Mouse (Mus musculus) midbrain, postnatal 0 days (tissue): Measurements from ENCODE around the gene Coa7. TPM values are rescaled to one million over a fixed set of nuclear protein-coding genes. Genes with fewer than 3 reads are reported as not detected.
"Not testable (repeated sequence)": the region's sequence is repeated elsewhere in the genome, so short reads cannot be mapped to it uniquely, and the experiment has no call there.

Experiments
- ATAC-seq: fragments of 200-750 bp; cut with Nextera tagmentation; 2 replicates; pipeline ENCODE4 v1.8.0; 2017; ENCODE audit warnings: moderate number of reproducible peaks, mild to moderate bottlenecking, moderate TSS enrichment, moderate library complexity; ENCODE audit not compliant: low FRiP score
- DNase-seq: peaks from one replicate; pipeline ENCODE4 v3.0.0-alpha.2; 2015; ENCODE audit warnings: low spot score
- H3K27ac ChIP-seq: fragments of 300-500 bp; sonication (generic); 2 replicates; pipeline ENCODE4 v1.5.1; 2014; ENCODE audit warnings: low read depth, mild to moderate bottlenecking, low read length, mixed read lengths
- H3K27me3 ChIP-seq: fragments of 300-500 bp; sonication (generic); 2 replicates; pipeline ENCODE4 v1.6.1; 2014; ENCODE audit warnings: low read length, control low read depth, mixed read lengths; ENCODE audit not compliant: insufficient read depth
- H3K36me3 ChIP-seq: fragments of 300-500 bp; sonication (generic); 2 replicates; pipeline ENCODE4 v1.6.1; 2014; ENCODE audit warnings: low read length, control low read depth, mixed read lengths; ENCODE audit not compliant: insufficient read depth
- H3K4me1 ChIP-seq: fragments of 300-500 bp; sonication (generic); 2 replicates; pipeline ENCODE4 v1.6.1; 2014; ENCODE audit warnings: mild to moderate bottlenecking, control low read depth, antibody characterized with exemption, low read length, mixed read lengths; ENCODE audit not compliant: insufficient read depth
- H3K4me2 ChIP-seq: fragments of 300-500 bp; sonication (generic); 2 replicates; pipeline ENCODE4 v1.6.1; 2014; ENCODE audit warnings: low read depth, mild to moderate bottlenecking, low read length, mixed read lengths; ENCODE audit not compliant: poor library complexity, severe bottlenecking
- H3K4me3 ChIP-seq: fragments of 300-500 bp; sonication (generic); 2 replicates; pipeline ENCODE4 v1.5.1; 2014; ENCODE audit warnings: low read depth, mild to moderate bottlenecking, low read length, moderate library complexity
- H3K9ac ChIP-seq: fragments of 300-500 bp; sonication (generic); replicated peaks from 2 replicates; pipeline ENCODE4 v1.6.1; 2014; ENCODE audit warnings: mild to moderate bottlenecking, low read length, moderate library complexity, mixed read lengths; ENCODE audit not compliant: poor library complexity, severe bottlenecking
- H3K9me3 ChIP-seq: fragments of 300-500 bp; sonication (generic); 2 replicates; pipeline ENCODE4 v1.6.1; 2016; ENCODE audit warnings: low read length, control low read depth
- CTCF ChIP-seq: IDR thresholded peaks from 2 replicates; pipeline ENCODE4 v1.5.1; 2016; ENCODE audit warnings: antibody characterized with exemption, mild to moderate bottlenecking
- WGBS: fragments of 180-500 bp; shearing (Covaris S2); extraction: QIAGEN DNeasy Blood & Tissue Kit; methylation state at CpG from one replicate; pipeline ENCODE4 v1.1.7; 2014; 5-methylcytosine and 5-hydroxymethylcytosine counted together
- polyA plus RNA-seq: library from polyadenylated mRNA; unstranded; fragments of >200 nt; fragmentation: Nextera tagmentation; extraction: Ambion mirVana; gene quantifications from 2 replicates; pipeline ENCODE4 v1.2.1, GENCODE M21; 2015
- total RNA-seq: library from RNA; depleted of rRNA; stranded (reverse); fragments of >200 nt; gene quantifications from 2 replicates; pipeline ENCODE4 v1.2.3, GENCODE M21; 2014

Gene Coa7
- total and polyA plus RNA-seq, 2 experiments from 2014 or later: 59.5 to 59.6 TPM

DNA sequence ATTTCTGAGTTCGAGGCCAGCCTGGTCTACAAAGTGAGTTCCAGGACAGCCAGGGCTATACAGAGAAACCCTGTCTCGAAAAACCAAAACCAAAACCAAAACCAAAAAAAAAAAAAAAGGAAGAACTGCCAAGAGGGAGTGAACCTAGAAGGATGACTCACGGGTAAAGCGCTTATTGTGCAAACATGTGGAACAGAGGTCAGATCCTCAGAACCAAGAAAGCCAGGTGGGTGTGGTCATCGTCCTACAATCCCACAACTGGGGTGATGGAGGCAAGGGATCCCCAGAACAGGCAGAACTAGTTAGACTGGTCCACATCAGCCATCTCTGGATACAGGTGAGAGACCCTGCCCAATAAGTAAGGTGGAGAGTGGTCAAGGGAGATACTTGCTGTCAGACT, 19.2 kb downstream of the Coa7 start:
- Histone ChIP-seq H3K4me2 (no peak overlapping the region), H3K36me3 (no peaks in the 10 kb centered on the region)

GRCm38 (mm10) chr4:108348256-108348875, 20.4 kb downstream of the Coa7 start:
- Histone ChIP-seq H3K9ac (no peak overlapping the region), H3K27ac (no peak overlapping the region), H3K4me1 (no peaks in the 10 kb centered on the region), H3K9me3 (no peaks in the 10 kb centered on the region), H3K27me3 (no peaks in the 10 kb centered on the region), H3K4me2 (no peak overlapping the region), H3K4me3 (no peak overlapping the region), H3K36me3 (no peaks in the 10 kb centered on the region)
- DNase-seq (no peak), ATAC-seq (no peak)
- no peak for TF ChIP-seq CTCF
- 69% methylated on average over 5 of the region's 5 CpGs for WGBS

More for the DNA sequence above, 19.2 kb downstream of the Coa7 start:
- no peak for TF ChIP-seq CTCF
- Histone ChIP-seq H3K27ac (no peak overlapping the region), H3K4me1 (no peaks in the 10 kb centered on the region), H3K4me3 (no peak overlapping the region), H3K9me3 (no peaks in the 10 kb centered on the region), H3K9ac (no peak overlapping the region), H3K27me3 (no peaks in the 10 kb centered on the region)
- no peak for ATAC-seq
- DNase-seq: no peak
- WGBS: 91% methylated on average over 4 of the region's 5 CpGs

DNA sequence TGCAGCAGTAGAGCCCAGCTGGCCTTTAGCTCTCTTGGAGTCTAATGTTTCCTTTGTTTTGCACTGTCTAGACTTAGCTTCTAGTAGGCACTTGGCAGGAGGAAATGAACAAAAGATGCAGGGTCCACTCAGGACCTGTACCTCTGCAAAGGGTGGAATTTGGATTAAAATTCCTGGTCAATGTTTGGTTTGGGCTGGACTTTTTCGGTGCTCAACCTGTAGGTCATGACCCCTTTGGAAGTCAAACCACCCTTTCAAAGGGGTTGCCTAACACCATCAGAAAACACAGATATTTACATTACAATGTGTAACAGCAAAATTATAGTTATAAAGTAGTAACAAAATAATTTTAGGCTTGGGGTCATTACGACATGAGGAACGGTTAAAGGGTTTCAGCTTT, 21.1 kb downstream of the Coa7 start:
- no peak for ATAC-seq
- Histone ChIP-seq H3K27me3 (no peaks in the 10 kb centered on the region), H3K4me2 (no peak overlapping the region), H3K4me1 (no peaks in the 10 kb centered on the region), H3K4me3 (no peak overlapping the region), H3K27ac (no peak overlapping the region), H3K9ac (no peak overlapping the region), H3K36me3 (no peaks in the 10 kb centered on the region), H3K9me3 (no peaks in the 10 kb centered on the region)
- DNase-seq: no peak
- 81% methylated on average over 3 of the region's 3 CpGs for WGBS
- TF ChIP-seq CTCF: no peak

DNA sequence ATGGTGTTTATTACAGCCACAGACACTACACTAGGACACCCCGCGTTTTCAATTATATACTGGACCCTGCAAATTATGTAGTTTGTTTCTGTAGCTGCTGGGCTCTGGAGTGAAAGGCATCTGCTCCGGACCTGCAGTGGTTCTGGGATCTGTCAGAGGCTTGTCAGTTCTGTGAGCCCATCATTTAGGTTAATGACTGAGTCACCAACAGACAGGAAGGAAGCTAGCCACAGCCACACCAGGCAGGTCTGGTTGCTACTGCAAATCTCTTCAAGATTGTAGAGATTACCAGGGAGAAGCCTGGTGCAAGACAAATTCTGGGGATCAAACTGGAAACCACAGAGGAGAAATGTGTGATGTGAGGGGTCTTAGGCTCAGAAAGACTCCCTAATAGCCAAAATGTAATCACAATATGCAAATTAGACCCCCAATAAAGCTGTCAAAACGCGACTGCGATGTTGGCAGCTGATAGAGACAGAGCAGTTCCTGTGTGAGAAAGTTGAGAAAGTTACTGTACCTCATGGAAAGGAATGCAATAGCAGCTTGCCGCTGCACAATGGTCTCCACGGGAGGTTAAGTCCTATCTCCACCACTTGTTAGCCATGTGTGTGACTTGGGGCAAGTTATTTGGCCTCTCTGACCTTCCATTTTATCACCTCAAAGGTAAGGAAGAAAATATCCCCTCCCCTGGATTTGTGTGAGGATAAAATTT, 22.1 kb downstream of the Coa7 start:
- H3K4me2 ChIP-seq: no peak overlapping the region

DNA sequence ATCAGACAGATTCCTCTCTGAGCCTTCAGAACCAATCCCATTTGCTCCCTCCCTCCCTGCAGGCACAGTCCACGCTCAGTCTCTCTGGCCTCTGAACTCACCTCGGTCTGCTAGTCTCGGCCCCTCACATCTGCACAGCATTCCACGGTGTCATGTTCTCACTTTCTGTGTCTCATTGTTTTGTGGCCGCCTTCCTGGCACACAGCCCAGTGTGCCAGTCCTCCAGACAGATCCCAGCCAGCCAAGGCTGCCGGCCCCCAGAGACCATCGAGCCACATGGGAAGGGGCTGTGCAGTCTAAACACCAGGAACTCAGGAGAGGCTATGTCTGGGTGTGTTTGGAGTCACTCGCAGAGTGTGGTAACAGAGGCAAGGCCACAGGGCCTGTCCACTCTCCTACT, 22.9 kb downstream of the Coa7 start:
- no peak overlapping the region for H3K27ac ChIP-seq
- no peak for ATAC-seq
- H3K27me3 ChIP-seq: no peaks in the 10 kb centered on the region

More for the DNA sequence above, 22.1 kb downstream of the Coa7 start:
- no peaks in the 10 kb centered on the region for H3K27me3 ChIP-seq
- H3K27ac ChIP-seq: no peak overlapping the region
- no peaks in the 10 kb centered on the region for H3K36me3 ChIP-seq
- TF ChIP-seq CTCF: no peak
- no peaks in the 10 kb centered on the region for H3K4me1 ChIP-seq
- H3K9ac ChIP-seq: no peak overlapping the region
- 50% methylated on average over 8 of the region's 8 CpGs for WGBS
- ATAC-seq (no peak), DNase-seq (no peak)
- H3K4me3 ChIP-seq: no peak overlapping the region
- no peaks in the 10 kb centered on the region for H3K9me3 ChIP-seq

DNA sequence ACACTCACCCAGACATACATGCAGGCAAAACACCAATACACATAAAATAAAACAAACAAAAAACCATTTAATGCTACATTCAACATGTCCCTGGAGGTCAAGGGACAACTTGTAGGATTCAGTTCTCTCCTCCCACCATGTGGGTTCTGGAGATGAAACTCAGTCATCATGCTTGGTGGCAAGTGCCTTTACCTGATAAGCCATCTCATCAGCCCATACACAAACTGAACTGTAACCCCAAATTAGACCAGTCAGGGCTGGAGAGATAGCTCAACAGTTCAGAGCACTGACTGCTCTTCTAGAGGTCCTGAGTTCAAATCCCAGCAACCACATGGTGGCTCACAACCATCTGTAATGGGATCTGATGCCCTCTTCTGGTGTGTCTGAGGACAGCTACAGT, 25.7 kb downstream of the Coa7 start:
- H3K4me3 ChIP-seq, H3K27me3 ChIP-seq, H3K36me3 ChIP-seq, H3K4me2 ChIP-seq, H3K4me1 ChIP-seq, ATAC-seq, DNase-seq, H3K9me3 ChIP-seq, H3K9ac ChIP-seq, H3K27ac ChIP-seq: not testable (repeated sequence)

More for the DNA sequence above, 22.9 kb downstream of the Coa7 start:
- no peaks in the 10 kb centered on the region for H3K36me3 ChIP-seq
- no peaks in the 10 kb centered on the region for H3K9me3 ChIP-seq
- no peak overlapping the region for H3K4me3 ChIP-seq
- no peaks in the 10 kb centered on the region for H3K4me1 ChIP-seq
- TF ChIP-seq CTCF: no peak
- DNase-seq: peak; percentile 51
- H3K4me2 ChIP-seq: no peak overlapping the region
- no peak overlapping the region for H3K9ac ChIP-seq
- 8% methylated on average over 8 of the region's 8 CpGs for WGBS
